Mouse (Mus musculus) liver, embryonic 12.5 days (tissue): ENCODE measurements around the gene Klre1. TPM values are rescaled to one million over a fixed set of nuclear protein-coding genes. Genes with fewer than 3 reads are reported as not detected.
"Not testable (repeated sequence)": the region's sequence is repeated elsewhere in the genome, so short reads cannot be mapped to it uniquely, and the experiment has no call there.

Source experiments
- ATAC-seq: fragments of 200-750 bp; cut with Nextera tagmentation; 2 replicates; pipeline ENCODE4 v1.8.0; 2017; ENCODE audit warnings: moderate number of reproducible peaks, mild to moderate bottlenecking, moderate library complexity
- H3K27ac ChIP-seq: fragments of 300-500 bp; sonication (generic); 2 replicates; pipeline ENCODE4 v1.5.1; 2016; ENCODE audit warnings: mild to moderate bottlenecking
- H3K27me3 ChIP-seq: fragments of 300-500 bp; sonication (generic); replicated peaks from 2 replicates; pipeline ENCODE4 v1.6.1; 2016; ENCODE audit warnings: mild to moderate bottlenecking, moderate library complexity
- H3K36me3 ChIP-seq: fragments of 300-500 bp; sonication (generic); 2 replicates; pipeline ENCODE4 v1.6.1; 2016; ENCODE audit warnings: mild to moderate bottlenecking, moderate library complexity
- H3K4me1 ChIP-seq: fragments of 300-500 bp; sonication (generic); 2 replicates; pipeline ENCODE4 v1.6.1; 2016
- H3K4me2 ChIP-seq: fragments of 300-500 bp; sonication (generic); 2 replicates; pipeline ENCODE4 v1.6.1; 2016; ENCODE audit warnings: mild to moderate bottlenecking, moderate library complexity
- H3K4me3 ChIP-seq: fragments of 300-500 bp; sonication (generic); 2 replicates; pipeline ENCODE4 v1.5.1; 2016; ENCODE audit warnings: mild to moderate bottlenecking, moderate library complexity
- H3K9ac ChIP-seq: fragments of 300-500 bp; sonication (generic); 2 replicates; pipeline ENCODE4 v1.6.1; 2016; ENCODE audit warnings: mild to moderate bottlenecking, moderate library complexity
- H3K9me3 ChIP-seq: fragments of 300-500 bp; sonication (generic); replicated peaks from 2 replicates; pipeline ENCODE4 v1.6.1; 2016; ENCODE audit warnings: mild to moderate bottlenecking, moderate library complexity
- WGBS: fragments of 180-500 bp; shearing (Covaris S2); methylation state at CpG from one replicate; pipeline ENCODE4 v1.1.7; 2016; ENCODE audit not compliant: insufficient replicate concordance; 5-methylcytosine and 5-hydroxymethylcytosine counted together
- polyA plus RNA-seq: library from polyadenylated mRNA; unstranded; fragments of >200 nt; fragmentation: Nextera tagmentation; extraction: Ambion mirVana; gene quantifications from 2 replicates; pipeline ENCODE4 v1.2.1, GENCODE M21; 2016

Klre1 gene
- polyA plus RNA-seq, 1 experiment from 2014 or later, result not detected

DNA sequence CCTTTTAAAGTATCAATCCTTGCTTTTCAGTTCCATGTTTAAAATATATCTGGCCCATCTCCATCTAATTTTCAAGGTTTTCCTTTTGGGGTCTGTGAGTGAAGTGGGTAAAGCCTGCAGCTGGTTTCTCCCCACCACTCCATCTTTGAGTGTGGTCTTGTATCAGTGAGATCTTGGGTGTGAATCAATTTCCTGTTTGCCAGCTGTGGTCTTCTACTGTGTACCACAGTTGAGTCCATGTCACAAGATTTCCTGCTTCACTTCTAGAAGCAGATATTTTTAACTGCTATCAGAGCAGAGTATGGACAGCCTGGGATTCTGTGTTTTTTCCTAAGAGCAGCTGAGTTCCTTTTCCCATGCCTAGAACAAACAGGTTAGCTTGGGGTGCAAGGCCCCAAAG, 30.7 kb downstream of the Klre1 start:
- Histone ChIP-seq H3K4me1 (no peaks in the 10 kb centered on the region), H3K4me3 (no peak overlapping the region), H3K27me3 (no peaks in the 10 kb centered on the region), H3K27ac (no peak overlapping the region), H3K4me2 (no peak overlapping the region), H3K36me3 (no peaks in the 10 kb centered on the region), H3K9me3 (no peaks in the 10 kb centered on the region), H3K9ac (no peak overlapping the region)
- ATAC-seq, result no peak

DNA sequence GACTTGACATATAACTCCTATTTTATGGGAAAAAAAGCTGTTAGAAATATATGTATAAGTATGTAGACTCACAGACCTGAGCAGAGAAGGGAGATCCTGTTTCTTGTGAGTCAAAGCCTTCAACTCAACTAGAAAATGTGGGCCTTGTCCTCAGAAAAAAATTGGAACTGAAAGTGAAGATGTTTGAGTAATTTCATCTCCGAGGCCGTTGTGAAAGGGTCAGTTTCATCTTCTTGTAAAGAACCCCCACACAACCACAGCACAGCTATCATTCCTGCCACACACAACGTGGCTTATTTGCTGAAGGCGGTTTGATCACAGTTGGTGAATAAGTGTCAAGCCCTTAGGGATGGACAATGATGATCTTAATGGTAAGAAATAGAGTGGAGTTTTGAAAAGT, 46.0 kb downstream of the Klre1 start, which contains the start of gene Klrk1:
Gene Klrk1, minus strand, starts transcription at position 130 of the 400 bp plus-strand sequence.
- ATAC-seq, result no peak
- H3K9me3 ChIP-seq, result no peaks in the 10 kb centered on the region
- H3K27me3 ChIP-seq, result no peaks in the 10 kb centered on the region
- H3K27ac ChIP-seq, result no peak within 1 kb of the TSS
- H3K4me3 ChIP-seq, result no peak within 1 kb of the TSS
- H3K36me3 ChIP-seq, result no peaks in the 10 kb centered on the region
- H3K9ac ChIP-seq, result no peak within 1 kb of the TSS
- WGBS, result 64% methylated on average over 4 of the region's 4 CpGs
- no peaks in the 10 kb centered on the region for H3K4me1 ChIP-seq
- H3K4me2 ChIP-seq, result no peak within 1 kb of the TSS

DNA sequence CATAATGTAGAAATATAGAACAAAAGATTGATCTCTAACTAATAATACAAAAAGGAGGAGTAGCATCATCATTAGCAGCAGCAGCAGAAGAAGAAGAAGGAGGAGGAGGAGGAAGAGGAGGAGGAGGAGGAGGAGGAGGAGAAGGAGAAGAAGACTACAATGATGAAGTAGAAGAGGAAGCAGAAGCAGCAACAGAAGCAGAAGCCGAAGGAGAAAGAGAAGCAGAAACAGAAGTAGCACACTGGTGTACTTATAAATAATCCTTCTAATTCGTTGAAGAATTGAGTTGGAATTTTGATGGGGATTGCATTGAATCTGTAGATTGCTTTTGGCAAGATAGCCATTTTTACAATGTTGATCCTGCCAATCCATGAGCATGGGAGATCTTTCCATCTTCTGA, 53.3 kb downstream of the Klre1 start:
- not testable (repeated sequence) for H3K9me3 ChIP-seq, ATAC-seq, H3K9ac ChIP-seq, H3K4me1 ChIP-seq, H3K36me3 ChIP-seq, H3K4me2 ChIP-seq, H3K27me3 ChIP-seq, H3K4me3 ChIP-seq, H3K27ac ChIP-seq
- 37% methylated on average over 2 of the region's 2 CpGs for WGBS

Other genes starting within 250 kb of the Klre1 start
- not detected in 2 replicates for gene 4922502D21Rik, start 246.1 kb upstream of the Klre1 start, polyA plus RNA-seq
- gene Clec12a, start 235.2 kb upstream of the Klre1 start, polyA plus RNA-seq, result 2.7 and 3.3 TPM in 2 replicates
- gene Clec12b, start 192.0 kb upstream of the Klre1 start, polyA plus RNA-seq, result not detected in 2 replicates
- 31.9 and 32.7 TPM in 2 replicates for gene Clec1b, start 180.6 kb upstream of the Klre1 start, polyA plus RNA-seq
- 0.29 and 0.39 TPM in 2 replicates for gene Clec9a, start 169.0 kb upstream of the Klre1 start, polyA plus RNA-seq
- 0.24 and 0.38 TPM in 2 replicates for gene Clec1a, start 125.9 kb upstream of the Klre1 start, polyA plus RNA-seq
- gene Olr1, start 70.7 kb upstream of the Klre1 start, polyA plus RNA-seq, result 0.74 and 0.83 TPM in 2 replicates
- not detected in 2 replicates for gene Tmem52b, start 65.3 kb upstream of the Klre1 start, polyA plus RNA-seq
- 37.8 and 38.0 TPM in 2 replicates for gene Gabarapl1, start 44.7 kb upstream of the Klre1 start, polyA plus RNA-seq
- gene Klrd1, start 13.9 kb downstream of the Klre1 start, polyA plus RNA-seq, result 0.18 and 0.83 TPM in 2 replicates
- gene Klrk1, start 46.0 kb downstream of the Klre1 start, polyA plus RNA-seq, result 0.16 and 0.21 TPM in 2 replicates
- not detected in 2 replicates for gene Klrc3, start 65.4 kb downstream of the Klre1 start, polyA plus RNA-seq
- not detected in 2 replicates for gene Klrc2, start 82.8 kb downstream of the Klre1 start, polyA plus RNA-seq
- gene Klrc1, start 101.1 kb downstream of the Klre1 start, polyA plus RNA-seq, result not detected in 2 replicates
- gene Klri1, start 139.2 kb downstream of the Klre1 start, polyA plus RNA-seq, result not detected in 2 replicates
- gene Klri2, start 162.6 kb downstream of the Klre1 start, polyA plus RNA-seq, result 0.04 TPM in 1 of 2 replicates, not detected in the other
- gene Gm156, start 206.4 kb downstream of the Klre1 start, polyA plus RNA-seq, result not detected in 2 replicates